Mouse (Mus musculus) lung, embryonic 15.5 days (tissue): Measurements from ENCODE around the gene Slc11a2. TPM values are rescaled to one million over a fixed set of nuclear protein-coding genes. Genes with fewer than 3 reads are reported as not detected.
"Not testable (repeated sequence)": the region's sequence is repeated elsewhere in the genome, so short reads cannot be mapped to it uniquely, and the experiment has no call there.

Experiments used
- ATAC-seq: fragments of 200-750 bp; cut with Nextera tagmentation; 2 replicates; pipeline ENCODE4 v1.8.0; 2017; ENCODE audit warnings: moderate number of reproducible peaks, borderline replicate concordance; ENCODE audit not compliant: low FRiP score, low TSS enrichment; ENCODE audit errors: extremely low read depth
- H3K27ac ChIP-seq: fragments of 300-500 bp; sonication (generic); 2 replicates; pipeline ENCODE4 v1.5.1; 2015; ENCODE audit warnings: moderate library complexity, mild to moderate bottlenecking, inconsistent platforms
- H3K27me3 ChIP-seq: fragments of 300-500 bp; sonication (generic); 2 replicates; pipeline ENCODE4 v1.6.1; 2015; ENCODE audit warnings: inconsistent platforms
- H3K36me3 ChIP-seq: fragments of 300-500 bp; sonication (generic); 2 replicates; pipeline ENCODE4 v1.6.1; 2015; ENCODE audit warnings: inconsistent platforms
- H3K4me1 ChIP-seq: fragments of 300-500 bp; sonication (generic); 2 replicates; pipeline ENCODE4 v1.6.1; 2015; ENCODE audit warnings: inconsistent platforms
- H3K4me2 ChIP-seq: fragments of 300-500 bp; sonication (generic); 2 replicates; pipeline ENCODE4 v1.6.1; 2015; ENCODE audit warnings: inconsistent platforms, mild to moderate bottlenecking, moderate library complexity
- H3K4me3 ChIP-seq: fragments of 300-500 bp; sonication (generic); 2 replicates; pipeline ENCODE4 v1.5.1; 2015; ENCODE audit warnings: mild to moderate bottlenecking, inconsistent platforms
- H3K9ac ChIP-seq: fragments of 300-500 bp; sonication (generic); 2 replicates; pipeline ENCODE4 v1.6.1; 2015; ENCODE audit warnings: inconsistent platforms
- H3K9me3 ChIP-seq: fragments of 300-500 bp; sonication (generic); 2 replicates; pipeline ENCODE4 v1.6.1; 2016; ENCODE audit warnings: inconsistent platforms
- WGBS: fragments of 180-500 bp; shearing (Covaris S2); methylation state at CpG from one replicate; pipeline ENCODE4 v1.1.7; 2015; 5-methylcytosine and 5-hydroxymethylcytosine counted together
- polyA plus RNA-seq: library from polyadenylated mRNA; unstranded; fragments of >200 nt; fragmentation: Nextera tagmentation; extraction: Ambion mirVana; gene quantifications from 2 replicates; pipeline ENCODE4 v1.2.1, GENCODE M21; 2015

Gene Slc11a2
- polyA plus RNA-seq, 1 experiment from 2014 or later: 26.0 TPM

DNA sequence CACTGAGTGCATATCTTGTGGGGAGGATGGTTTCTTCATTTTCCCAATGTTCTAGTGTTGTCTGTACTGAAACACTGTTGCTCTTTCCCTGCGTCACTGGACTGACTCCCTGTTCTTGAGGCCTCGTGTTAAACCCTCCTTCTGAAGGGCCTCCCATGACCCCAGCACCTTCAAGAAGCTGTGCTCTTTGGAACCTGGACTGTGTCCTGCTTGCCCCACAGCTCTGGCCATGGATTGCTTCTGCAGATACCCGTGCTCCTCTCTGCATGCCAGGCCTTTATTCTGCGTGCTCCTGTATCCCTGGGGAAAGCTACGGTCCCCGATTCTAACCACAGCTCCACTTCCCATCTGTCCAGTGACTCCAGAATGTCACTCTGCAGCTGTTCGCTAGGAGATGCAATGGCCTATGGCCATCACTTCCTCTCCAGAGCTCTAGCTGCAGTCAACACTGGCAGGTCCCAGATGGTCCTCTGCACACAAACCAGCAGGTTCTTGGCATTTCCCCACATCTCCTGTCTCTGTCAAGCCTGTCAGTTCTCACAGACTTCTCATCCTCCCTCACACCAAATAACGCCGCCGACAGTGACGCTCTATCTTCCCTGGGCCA is 5.2 kb upstream of the Slc11a2 start:
- no peak overlapping the region for H3K4me2 ChIP-seq
- no peak for ATAC-seq
- H3K36me3 ChIP-seq: no peaks in the 10 kb centered on the region
- 57% methylated on average over 11 of the region's 11 CpGs for WGBS
- peaks cover 13% of the 10 kb centered on the region for H3K27me3 ChIP-seq
- no peak overlapping the region for H3K4me3 ChIP-seq
- H3K27ac ChIP-seq: no peak overlapping the region
- H3K9me3 ChIP-seq: no peaks in the 10 kb centered on the region
- no peak overlapping the region for H3K9ac ChIP-seq
- no peaks in the 10 kb centered on the region for H3K4me1 ChIP-seq

DNA sequence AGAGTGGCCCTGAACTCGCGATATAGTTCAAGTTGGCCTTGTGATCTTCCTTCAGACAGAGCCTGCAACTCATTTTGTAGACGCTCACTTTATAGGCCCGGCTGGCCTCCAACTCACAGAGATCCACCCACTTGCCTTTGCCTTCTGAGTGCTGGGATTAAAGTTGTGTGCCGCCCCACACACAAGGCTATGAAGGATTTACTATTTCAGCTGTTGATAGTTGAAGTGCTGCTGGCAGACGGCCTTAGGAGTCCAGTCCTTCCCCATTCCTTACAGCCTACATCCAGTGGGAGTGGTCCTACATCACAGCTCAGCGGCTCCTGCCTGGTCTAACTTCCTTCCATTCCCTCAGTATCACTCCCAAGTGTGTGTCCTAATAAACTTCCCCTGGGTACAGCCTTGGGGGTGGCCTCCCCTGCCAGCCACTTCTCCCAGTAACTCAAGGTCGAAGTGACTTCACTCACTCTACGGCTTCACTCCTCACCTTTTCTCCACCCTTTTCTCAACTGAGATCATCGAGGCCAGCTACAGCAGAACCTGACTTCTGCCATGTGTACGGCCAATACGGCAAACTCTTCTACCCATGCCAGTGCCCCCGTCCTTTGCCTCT is 3.5 kb upstream of the Slc11a2 start:
- 74% methylated on average over 13 of the region's 13 CpGs for WGBS
- Histone ChIP-seq H3K4me3 (no peak overlapping the region), H3K27me3 (peaks cover 26% of the 10 kb centered on the region), H3K4me2 (no peak overlapping the region), H3K9me3 (no peaks in the 10 kb centered on the region), H3K4me1 (peaks cover 14% of the 10 kb centered on the region), H3K36me3 (no peaks in the 10 kb centered on the region), H3K9ac (no peak overlapping the region), H3K27ac (no peak overlapping the region)
- no peak for ATAC-seq

GRCm38 (mm10) chr15:100423916-100424315 is 956 bp downstream of the Slc11a2 start:
- Histone ChIP-seq H3K4me3 (peak overlapping the region; percentile 76), H3K27ac (peak overlapping the region; percentile 59), H3K9ac (peak overlapping the region; percentile 17; the same call in 1 of the 2 replicates), H3K9me3 (no peaks in the 10 kb centered on the region), H3K27me3 (peaks cover 26% of the 10 kb centered on the region), H3K36me3 (no peaks in the 10 kb centered on the region), H3K4me2 (peak overlapping the region; percentile 89), H3K4me1 (peaks cover 24% of the 10 kb centered on the region)
- 5% methylated on average over 14 of the region's 14 CpGs for WGBS
- no peak for ATAC-seq

DNA sequence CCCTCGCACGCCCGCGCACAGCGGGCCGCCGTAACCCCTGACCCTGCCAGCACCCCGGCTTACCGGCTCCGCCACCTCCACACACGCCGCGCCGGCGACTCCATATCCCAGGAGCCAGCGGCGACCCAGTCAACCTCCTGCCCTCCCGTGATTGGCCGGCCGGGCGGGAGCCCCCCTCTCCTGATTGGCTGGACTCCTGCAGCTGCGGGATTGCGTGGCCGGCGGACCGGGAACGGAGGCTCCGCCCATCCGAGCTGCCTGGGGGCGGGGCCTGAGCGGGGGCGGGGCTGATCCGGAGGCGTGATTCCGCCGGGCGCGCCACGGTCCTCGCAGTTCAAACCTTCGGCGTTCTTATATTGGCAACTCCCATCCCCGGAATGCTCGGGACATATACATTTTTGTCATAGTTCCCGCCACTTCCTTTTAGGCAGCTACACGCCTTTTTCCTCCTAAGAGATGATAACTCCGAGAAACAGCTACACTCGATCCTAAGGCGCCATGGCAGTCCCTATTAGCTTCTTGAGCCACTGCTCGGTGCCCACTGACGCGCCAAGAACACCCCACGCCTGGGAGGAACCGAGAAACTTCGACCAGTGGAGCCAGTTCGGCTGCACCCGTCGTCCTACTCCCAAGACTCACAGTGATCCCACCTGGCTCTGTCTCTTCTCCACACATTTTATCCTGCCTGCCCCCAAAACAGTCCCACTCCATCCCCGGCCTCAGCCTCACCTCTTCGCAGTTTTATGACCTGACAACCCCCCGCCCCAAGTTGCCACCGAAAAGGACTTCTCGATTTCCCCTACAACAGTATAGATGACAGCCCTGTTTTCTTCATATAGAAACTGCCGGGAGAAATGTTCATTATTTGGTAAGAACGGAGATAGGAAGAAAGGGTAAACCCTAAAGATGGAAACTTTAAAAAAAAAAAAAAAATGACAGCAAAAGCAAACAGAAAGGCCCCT is 1.7 kb downstream of the Slc11a2 start:
- H3K36me3 ChIP-seq: no peaks in the 10 kb centered on the region
- WGBS: 1% methylated on average over 65 of the region's 65 CpGs

GRCm38 (mm10) chr15:100422476-100422875 is 2.4 kb downstream of the Slc11a2 start:
- Histone ChIP-seq H3K27ac (no peak overlapping the region), H3K9ac (peak overlapping the region; percentile 67), H3K9me3 (no peaks in the 10 kb centered on the region), H3K4me3 (peak overlapping the region; percentile 76), H3K4me2 (peak overlapping the region; percentile 69), H3K4me1 (peaks cover 24% of the 10 kb centered on the region), H3K27me3 (peaks cover 26% of the 10 kb centered on the region), H3K36me3 (no peaks in the 10 kb centered on the region)
- ATAC-seq: peak; percentile 48
- under 1% methylated on average over 44 of the region's 44 CpGs for WGBS

More for the DNA sequence above, 1.7 kb downstream of the Slc11a2 start:
- peaks cover 24% of the 10 kb centered on the region for H3K4me1 ChIP-seq
- H3K9ac ChIP-seq: peak overlapping the region; percentile 67
- peak overlapping the region; percentile 76 for H3K4me3 ChIP-seq
- peaks cover 26% of the 10 kb centered on the region for H3K27me3 ChIP-seq
- peak overlapping the region; percentile 89 for H3K4me2 ChIP-seq
- peak overlapping the region; percentile 59 for H3K27ac ChIP-seq
- H3K9me3 ChIP-seq: no peaks in the 10 kb centered on the region
- peak; percentile 98 for ATAC-seq

GRCm38 (mm10) chr15:100421758-100422197 is 3.1 kb downstream of the Slc11a2 start, which contains the start of gene Gm5475:
Gm5475 (plus strand) TSS chr15:100422147.
- peaks cover 26% of the 10 kb centered on the region for H3K27me3 ChIP-seq
- not testable (repeated sequence) for ATAC-seq
- 18% methylated on average over 3 of the region's 3 CpGs for WGBS

GRCm38 (mm10) chr15:100421059-100421757 is 3.7 kb downstream of the Slc11a2 start:
- ATAC-seq: no peak
- Histone ChIP-seq H3K4me3 (peak overlapping the region; percentile 76), H3K9ac (0 out of 2 replicates have a peak overlapping the region, but pooled peaks have one; percentile 1), H3K4me1 (peaks cover 24% of the 10 kb centered on the region), H3K4me2 (peak overlapping the region; percentile 69), H3K9me3 (no peaks in the 10 kb centered on the region), H3K27me3 (peaks cover 24% of the 10 kb centered on the region), H3K36me3 (no peaks in the 10 kb centered on the region), H3K27ac (no peak overlapping the region)
- WGBS: 26% methylated on average over 8 of the region's 8 CpGs

More at GRCm38 (mm10) chr15:100421758-100422197, 3.1 kb downstream of the Slc11a2 start, which contains the start of gene Gm5475:
- Histone ChIP-seq H3K4me2 (peak within 1 kb of the TSS; percentile 89), H3K4me1 (peaks cover 24% of the 10 kb centered on the region), H3K9ac (peak within 1 kb of the TSS; percentile 67), H3K4me3 (peak within 1 kb of the TSS; percentile 76)
- not testable (repeated sequence) for H3K36me3 ChIP-seq, H3K27ac ChIP-seq, H3K9me3 ChIP-seq

- no peaks in the 10 kb centered on the region for H3K9me3 ChIP-seq
- 53% methylated on average over 9 of the region's 9 CpGs for WGBS
- H3K27me3 ChIP-seq: peaks cover 14% of the 10 kb centered on the region
- H3K4me1 ChIP-seq: peaks cover 28% of the 10 kb centered on the region
- no peak for ATAC-seq
- no peaks in the 10 kb centered on the region for H3K36me3 ChIP-seq
- H3K4me3 ChIP-seq: no peak overlapping the region
- H3K9ac ChIP-seq: no peak overlapping the region
- no peak overlapping the region for H3K4me2 ChIP-seq
- no peak overlapping the region for H3K27ac ChIP-seq
Observed at GRCm38 (mm10) chr15:100419901-100420745, 4.7 kb downstream of the Slc11a2 start.

- 73% methylated on average over 8 of the region's 8 CpGs for WGBS
- Histone ChIP-seq H3K9ac (no peak overlapping the region), H3K36me3 (no peaks in the 10 kb centered on the region), H3K9me3 (no peaks in the 10 kb centered on the region), H3K4me3 (no peak overlapping the region), H3K4me2 (no peak overlapping the region), H3K4me1 (peaks cover 21% of the 10 kb centered on the region), H3K27ac (no peak overlapping the region), H3K27me3 (peaks cover 5% of the 10 kb centered on the region; the same call in 1 of the 2 replicates)
- no peak for ATAC-seq
Observed at GRCm38 (mm10) chr15:100419311-100419710, 5.6 kb downstream of the Slc11a2 start.

DNA sequence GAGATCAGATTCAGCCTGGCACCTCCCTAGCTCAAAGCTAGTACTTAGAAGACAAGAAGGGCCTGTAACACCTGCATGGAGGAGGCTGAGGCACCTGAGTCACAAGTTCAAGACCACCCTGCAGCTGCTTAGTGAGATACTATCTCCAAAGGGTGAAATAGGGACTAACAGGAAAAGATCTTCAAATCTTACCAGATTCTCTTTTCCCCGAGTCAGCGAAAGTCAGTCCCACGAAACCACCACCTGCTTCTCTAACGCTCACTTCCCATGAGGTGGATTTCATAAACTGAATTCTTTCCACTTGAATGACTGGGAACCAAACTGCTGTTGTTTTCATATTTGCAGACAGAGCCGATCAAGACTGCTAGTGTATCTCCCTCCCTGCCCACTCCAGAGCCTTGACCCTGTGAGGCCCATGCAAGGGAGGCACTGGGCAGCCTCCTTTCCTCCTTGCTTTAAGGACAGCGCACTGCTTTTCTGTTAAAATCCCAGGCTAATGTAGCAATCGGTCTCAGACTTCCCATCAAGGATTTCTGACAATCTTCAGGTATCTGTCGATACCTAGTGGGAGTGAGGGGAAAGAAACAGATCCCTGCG is 6.9 kb downstream of the Slc11a2 start:
- WGBS: 80% methylated on average over 9 of the region's 9 CpGs

More for the DNA sequence above, 6.9 kb downstream of the Slc11a2 start:
- H3K27ac ChIP-seq: no peak overlapping the region
- H3K27me3 ChIP-seq: no peaks in the 10 kb centered on the region
- H3K4me1 ChIP-seq: peaks cover 18% of the 10 kb centered on the region
- H3K4me3 ChIP-seq: no peak overlapping the region
- no peaks in the 10 kb centered on the region for H3K9me3 ChIP-seq
- H3K9ac ChIP-seq: no peak overlapping the region
- H3K36me3 ChIP-seq: no peaks in the 10 kb centered on the region
- ATAC-seq: no peak
- no peak overlapping the region for H3K4me2 ChIP-seq
